Mouse (Mus musculus) neural tube, embryonic 11.5 days (tissue): Measurements from ENCODE around the gene Tm7sf3. TPM values are rescaled to one million over a fixed set of nuclear protein-coding genes. Genes with fewer than 3 reads are reported as not detected.
A peak's percentile ranks its signal among the peaks of the same experiment; 100 is the strongest.

Source experiments
- ATAC-seq: fragments of 200-750 bp; cut with Nextera tagmentation; 2 replicates; pipeline ENCODE4 v1.8.0; 2017; ENCODE audit warnings: moderate number of reproducible peaks, mild to moderate bottlenecking, moderate TSS enrichment, moderate library complexity; ENCODE audit not compliant: insufficient read depth, low FRiP score, low TSS enrichment
- DNase-seq: peaks from one replicate; pipeline ENCODE4 v3.0.0-alpha.2; 2015; ENCODE audit warnings: low spot score
- H3K27ac ChIP-seq: fragments of 300-500 bp; sonication (generic); 2 replicates; pipeline ENCODE4 v1.5.1; 2014; ENCODE audit warnings: low read depth, mild to moderate bottlenecking, low read length
- H3K27me3 ChIP-seq: fragments of 300-500 bp; sonication (generic); 2 replicates; pipeline ENCODE4 v1.6.1; 2014; ENCODE audit warnings: mild to moderate bottlenecking, low read length, mixed read lengths; ENCODE audit not compliant: control insufficient read depth, insufficient read depth
- H3K36me3 ChIP-seq: fragments of 300-500 bp; sonication (generic); 2 replicates; pipeline ENCODE4 v1.6.1; 2014; ENCODE audit warnings: mild to moderate bottlenecking, low read length, moderate library complexity, mixed read lengths; ENCODE audit not compliant: control insufficient read depth, insufficient read depth
- H3K4me1 ChIP-seq: fragments of 300-500 bp; sonication (generic); 2 replicates; pipeline ENCODE4 v1.6.1; 2014; ENCODE audit warnings: low read length, mixed read lengths; ENCODE audit not compliant: control insufficient read depth, insufficient read depth
- H3K4me2 ChIP-seq: fragments of 300-500 bp; sonication (generic); 2 replicates; pipeline ENCODE4 v1.6.1; 2014; ENCODE audit warnings: low read depth, mild to moderate bottlenecking, moderate library complexity
- H3K4me3 ChIP-seq: fragments of 300-500 bp; sonication (generic); 2 replicates; pipeline ENCODE4 v1.5.1; 2014; ENCODE audit warnings: low read depth, low read length
- H3K9ac ChIP-seq: fragments of 300-500 bp; sonication (generic); 2 replicates; pipeline ENCODE4 v1.6.1; 2014; ENCODE audit warnings: mild to moderate bottlenecking, low read length
- H3K9me3 ChIP-seq: fragments of 300-500 bp; sonication (generic); 2 replicates; pipeline ENCODE4 v1.6.1; 2016; ENCODE audit warnings: low read length; ENCODE audit not compliant: control insufficient read depth
- whole genome bisulfite sequencing: fragments of 180-500 bp; shearing (Covaris S2); extraction: QIAGEN DNeasy Blood & Tissue Kit; methylation state at CpG from one replicate; pipeline ENCODE4 v1.1.7; 2014; 5-methylcytosine and 5-hydroxymethylcytosine counted together
- polyA plus RNA-seq: library from polyadenylated mRNA; unstranded; fragments of >200 nt; fragmentation: Nextera tagmentation; extraction: Ambion mirVana; gene quantifications from 2 replicates; pipeline ENCODE4 v1.2.1, GENCODE M21; 2014

Tm7sf3 gene
- polyA plus RNA-seq, 1 experiment from 2014 or later: 26.7 TPM

- WGBS: 91% methylated on average over 7 of the region's 7 CpGs
- no peaks in the 10 kb centered on the region for H3K27me3 ChIP-seq
- H3K4me2 ChIP-seq: no peak overlapping the region
- peaks cover 5% of the 10 kb centered on the region for H3K36me3 ChIP-seq
- H3K4me1 ChIP-seq: no peaks in the 10 kb centered on the region
- H3K9ac ChIP-seq: no peak overlapping the region
- DNase-seq (no peak), ATAC-seq (no peak)
- no peak overlapping the region for H3K4me3 ChIP-seq
- no peak overlapping the region for H3K27ac ChIP-seq
- H3K9me3 ChIP-seq: no peaks in the 10 kb centered on the region
These were observed 30.7 kb downstream of the Tm7sf3 start for GRCm38 (mm10) chr6:146611897-146612296.

GRCm38 (mm10) chr6:146611385-146611784 lies 31.2 kb downstream of the Tm7sf3 start:
- 91% methylated on average over 6 of the region's 6 CpGs for WGBS
- no peaks in the 10 kb centered on the region for H3K27me3 ChIP-seq
- no peak overlapping the region for H3K9ac ChIP-seq
- H3K4me1 ChIP-seq: no peaks in the 10 kb centered on the region
- H3K36me3 ChIP-seq: peaks cover 5% of the 10 kb centered on the region
- ATAC-seq (no peak), DNase-seq (no peak)
- H3K27ac ChIP-seq: no peak overlapping the region
- H3K4me2 ChIP-seq: no peak overlapping the region
- no peak overlapping the region for H3K4me3 ChIP-seq
- H3K9me3 ChIP-seq: no peaks in the 10 kb centered on the region

- Histone ChIP-seq H3K27ac (no peak overlapping the region), H3K36me3 (peaks cover 9% of the 10 kb centered on the region; the same call in 1 of the 2 replicates), H3K9me3 (no peaks in the 10 kb centered on the region), H3K4me1 (no peaks in the 10 kb centered on the region), H3K27me3 (no peaks in the 10 kb centered on the region), H3K9ac (no peak overlapping the region), H3K4me3 (no peak overlapping the region), H3K4me2 (no peak overlapping the region)
- 85% methylated on average over 10 of the region's 10 CpGs for WGBS
- ATAC-seq (no peak), DNase-seq (no peak)
These were observed 39.0 kb downstream of the Tm7sf3 start for GRCm38 (mm10) chr6:146603651-146604050.

- 87% methylated on average over 4 of the region's 4 CpGs for WGBS
- no peak overlapping the region for H3K4me2 ChIP-seq
- DNase-seq: no peak
- no peak overlapping the region for H3K4me3 ChIP-seq
- H3K9ac ChIP-seq: no peak overlapping the region
- no peaks in the 10 kb centered on the region for H3K9me3 ChIP-seq
- no peak for ATAC-seq
- H3K36me3 ChIP-seq: peaks cover 9% of the 10 kb centered on the region; the same call in 1 of the 2 replicates
- no peak overlapping the region for H3K27ac ChIP-seq
- no peaks in the 10 kb centered on the region for H3K27me3 ChIP-seq
- no peaks in the 10 kb centered on the region for H3K4me1 ChIP-seq
These were observed 40.0 kb downstream of the Tm7sf3 start for GRCm38 (mm10) chr6:146602601-146603000.

GRCm38 (mm10) chr6:146585134-146585533 lies 57.5 kb downstream of the Tm7sf3 start:
- H3K4me2 ChIP-seq: no peak overlapping the region
- H3K4me3 ChIP-seq: no peak overlapping the region
- no peak overlapping the region for H3K27ac ChIP-seq
- H3K36me3 ChIP-seq: peaks cover 6% of the 10 kb centered on the region
- no peak for ATAC-seq
- no peaks in the 10 kb centered on the region for H3K27me3 ChIP-seq
- H3K4me1 ChIP-seq: no peaks in the 10 kb centered on the region
- H3K9me3 ChIP-seq: no peaks in the 10 kb centered on the region
- H3K9ac ChIP-seq: no peak overlapping the region
- no peak for DNase-seq
- 94% methylated on average over 5 of the region's 5 CpGs for WGBS

- Histone ChIP-seq H3K27ac (no peak overlapping the region), H3K4me3 (no peak overlapping the region), H3K4me2 (no peak overlapping the region), H3K27me3 (no peaks in the 10 kb centered on the region), H3K9me3 (no peaks in the 10 kb centered on the region), H3K4me1 (peaks cover 3% of the 10 kb centered on the region), H3K36me3 (no peaks in the 10 kb centered on the region; the same call in 1 of the 2 replicates), H3K9ac (no peak overlapping the region)
- ATAC-seq: no peak
- no peak for DNase-seq
- 75% methylated on average over 2 of the region's 2 CpGs for WGBS
These were observed 59.1 kb downstream of the Tm7sf3 start for GRCm38 (mm10) chr6:146583366-146584046.

- DNase-seq: no peak
- Histone ChIP-seq H3K9me3 (no peaks in the 10 kb centered on the region), H3K9ac (no peak overlapping the region), H3K36me3 (no peaks in the 10 kb centered on the region), H3K27ac (no peak overlapping the region), H3K4me1 (peaks cover 3% of the 10 kb centered on the region), H3K4me3 (no peak overlapping the region), H3K4me2 (no peak overlapping the region), H3K27me3 (no peaks in the 10 kb centered on the region)
- WGBS: 57% methylated on average over 2 of the region's 2 CpGs
- ATAC-seq: no peak
These were observed 62.2 kb downstream of the Tm7sf3 start for GRCm38 (mm10) chr6:146580381-146580926.

GRCm38 (mm10) chr6:146578586-146578985 lies 64.0 kb downstream of the Tm7sf3 start:
- peak overlapping the region; percentile 85 for H3K9ac ChIP-seq
- peak; percentile 13 for DNase-seq
- H3K27ac ChIP-seq: peak overlapping the region; percentile 93; the same call in 1 of the 2 replicates
- H3K4me3 ChIP-seq: peak overlapping the region; percentile 96
- peaks cover 3% of the 10 kb centered on the region for H3K4me1 ChIP-seq
- no peak for ATAC-seq
- H3K9me3 ChIP-seq: no peaks in the 10 kb centered on the region
- peak overlapping the region; percentile 61 for H3K4me2 ChIP-seq
- H3K36me3 ChIP-seq: no peaks in the 10 kb centered on the region
- 17% methylated on average over 7 of the region's 7 CpGs for WGBS
- no peaks in the 10 kb centered on the region for H3K27me3 ChIP-seq

- no peak for DNase-seq
- Histone ChIP-seq H3K4me2 (peak overlapping the region; percentile 61), H3K27me3 (no peaks in the 10 kb centered on the region), H3K9me3 (no peaks in the 10 kb centered on the region), H3K4me3 (peak overlapping the region; percentile 96), H3K27ac (peak overlapping the region; percentile 93), H3K4me1 (peaks cover 3% of the 10 kb centered on the region), H3K36me3 (no peaks in the 10 kb centered on the region), H3K9ac (peak overlapping the region; percentile 85)
- no peak; the same call in 1 of the 2 replicates for ATAC-seq
- under 1% methylated on average over 22 of the region's 22 CpGs for WGBS
These were observed 64.5 kb downstream of the Tm7sf3 start for GRCm38 (mm10) chr6:146578111-146578531.
